Mouse (Mus musculus) E14TG2a.4 (cell line): Measurements from ENCODE around the gene Cep170.

ENCODE experiments used
- H3K27me3 ChIP-seq: 2 replicates; pipeline ENCODE4 v1.6.1; 2014; ENCODE audit warnings: low read length, control low read depth; ENCODE audit not compliant: insufficient read depth
- H3K36me3 ChIP-seq: 2 replicates; pipeline ENCODE4 v1.6.1; 2014; ENCODE audit warnings: low read length, control low read depth; ENCODE audit not compliant: insufficient read depth
- H3K4me1 ChIP-seq: replicated peaks from 2 replicates; pipeline ENCODE4 v1.6.1; 2014; ENCODE audit warnings: low read depth, low read length, control low read depth
- H3K4me3 ChIP-seq: replicated peaks from 2 replicates; pipeline ENCODE4 v1.5.1; 2014; ENCODE audit warnings: mild to moderate bottlenecking, low read length
- H3K9me3 ChIP-seq: 2 replicates; pipeline ENCODE4 v1.6.1; 2014; ENCODE audit warnings: low read length, control low read depth
- CTCF ChIP-seq: conservative IDR thresholded peaks from 2 replicates; pipeline ENCODE4 v1.5.1; 2014; ENCODE audit warnings: low read length
- NANOG ChIP-seq: IDR thresholded peaks from 2 replicates; pipeline ENCODE4 v1.6.1; 2014; ENCODE audit warnings: borderline replicate concordance, low read length, mixed read lengths
- POU5F1 ChIP-seq: IDR thresholded peaks from 2 replicates; pipeline ENCODE4 v1.6.1; 2014; ENCODE audit warnings: low read length, borderline replicate concordance

Gene Cep170

DNA sequence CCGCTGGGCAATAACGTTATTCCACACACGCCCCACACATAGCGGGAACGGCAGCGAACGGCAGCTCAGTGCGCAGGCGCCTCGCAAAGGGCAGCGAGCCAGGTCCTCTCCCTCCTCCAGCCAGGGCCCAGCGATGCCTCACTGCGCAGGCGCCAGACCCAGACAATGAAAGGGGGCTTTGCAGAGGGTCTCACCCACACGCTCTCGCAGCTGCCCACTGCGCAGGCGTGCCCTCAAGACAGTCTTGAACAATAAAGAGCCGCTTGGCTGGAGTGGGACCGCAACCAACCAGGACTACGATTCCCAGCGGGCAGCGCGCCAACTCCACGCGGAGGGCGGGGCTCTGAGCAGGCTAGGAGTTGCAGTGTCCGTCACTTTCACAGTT lies at the start of gene Cep170:
Cep170 (minus strand) TSS at position 32 of the 385 bp plus-strand sequence.
- H3K27me3 ChIP-seq = no peaks in the 10 kb centered on the region
- peaks cover 33% of the 10 kb centered on the region for H3K4me1 ChIP-seq
- peak within 1 kb of the TSS; percentile 96 for H3K4me3 ChIP-seq
- H3K36me3 ChIP-seq = no peaks in the 10 kb centered on the region
- no peak for TF ChIP-seq NANOG
- TF ChIP-seq CTCF = no peak
- no peak for TF ChIP-seq POU5F1
- no peaks in the 10 kb centered on the region for H3K9me3 ChIP-seq

GRCm38 (mm10) chr1:176861981-176862644 lies 48.2 kb upstream of the Cep170 start:
- H3K9me3 ChIP-seq = peaks cover 11% of the 10 kb centered on the region
- no peak overlapping the region for H3K4me3 ChIP-seq
- peak; percentile 53 for TF ChIP-seq CTCF
- no peak for TF ChIP-seq POU5F1
- TF ChIP-seq NANOG = no peak
- H3K36me3 ChIP-seq = no peaks in the 10 kb centered on the region
- H3K4me1 ChIP-seq = no peaks in the 10 kb centered on the region
- no peaks in the 10 kb centered on the region for H3K27me3 ChIP-seq

GRCm38 (mm10) chr1:176852813-176853590 lies 39.1 kb upstream of the Cep170 start:
- H3K9me3 ChIP-seq = 0 out of 2 replicates have a peak, but pooled peaks cover 6% of the 10 kb centered on the region
- H3K36me3 ChIP-seq = no peaks in the 10 kb centered on the region
- no peaks in the 10 kb centered on the region for H3K4me1 ChIP-seq
- H3K4me3 ChIP-seq = no peak overlapping the region
- H3K27me3 ChIP-seq = no peaks in the 10 kb centered on the region
- no peak for TF ChIP-seq CTCF
- no peak for TF ChIP-seq POU5F1
- no peak for TF ChIP-seq NANOG

- H3K4me1 ChIP-seq = no peaks in the 10 kb centered on the region
- no peaks in the 10 kb centered on the region for H3K27me3 ChIP-seq
- H3K36me3 ChIP-seq = no peaks in the 10 kb centered on the region
- TF ChIP-seq CTCF (no peak), POU5F1 (no peak), NANOG (no peak)
- 0 out of 2 replicates have a peak, but pooled peaks cover 6% of the 10 kb centered on the region for H3K9me3 ChIP-seq
- no peak overlapping the region for H3K4me3 ChIP-seq
Observed at GRCm38 (mm10) chr1:176851401-176851800, 37.5 kb upstream of the Cep170 start.

- TF ChIP-seq POU5F1 (no peak), CTCF (no peak), NANOG (no peak)
- 0 out of 2 replicates have a peak, but pooled peaks cover 6% of the 10 kb centered on the region for H3K9me3 ChIP-seq
- no peak overlapping the region for H3K4me3 ChIP-seq
- no peaks in the 10 kb centered on the region for H3K27me3 ChIP-seq
- no peaks in the 10 kb centered on the region for H3K36me3 ChIP-seq
- no peaks in the 10 kb centered on the region for H3K4me1 ChIP-seq
Observed at GRCm38 (mm10) chr1:176849377-176849776, 35.5 kb upstream of the Cep170 start.

DNA sequence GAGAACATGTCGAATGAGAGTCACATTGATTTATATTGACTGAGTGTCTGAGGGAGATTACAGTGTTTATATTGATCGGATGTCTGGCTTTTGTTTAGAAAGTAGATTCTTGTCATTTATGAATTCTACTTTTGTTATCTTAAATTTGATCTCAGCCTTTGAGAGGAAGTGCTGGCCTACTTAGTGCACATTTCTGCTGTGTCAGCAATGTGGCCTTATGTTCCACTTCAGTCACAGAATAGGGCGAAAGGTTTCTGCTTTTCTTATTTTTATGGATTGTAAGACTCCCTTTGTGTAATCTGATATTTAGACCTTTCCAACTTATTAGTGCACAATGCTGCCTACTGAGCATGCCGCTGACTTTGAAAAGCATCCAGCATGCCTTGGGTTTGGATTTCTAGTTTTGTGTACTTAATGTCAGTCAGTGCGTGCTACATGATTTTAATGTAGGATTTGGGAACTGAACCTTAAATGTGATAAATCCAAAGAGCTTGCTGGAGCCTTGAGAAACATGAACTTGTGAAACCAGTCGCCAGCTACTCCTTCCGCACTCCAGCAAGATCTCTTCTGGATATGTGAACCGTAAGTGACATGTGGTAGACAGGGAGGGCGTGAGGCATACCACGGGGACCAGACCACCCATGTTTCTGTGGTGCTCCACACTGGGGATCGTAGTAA lies 34.9 kb upstream of the Cep170 start:
- Histone ChIP-seq H3K27me3 (no peaks in the 10 kb centered on the region), H3K4me1 (no peaks in the 10 kb centered on the region), H3K4me3 (no peak overlapping the region), H3K36me3 (no peaks in the 10 kb centered on the region), H3K9me3 (0 out of 2 replicates have a peak, but pooled peaks cover 6% of the 10 kb centered on the region)
- TF ChIP-seq NANOG (no peak), CTCF (no peak), POU5F1 (no peak)

DNA sequence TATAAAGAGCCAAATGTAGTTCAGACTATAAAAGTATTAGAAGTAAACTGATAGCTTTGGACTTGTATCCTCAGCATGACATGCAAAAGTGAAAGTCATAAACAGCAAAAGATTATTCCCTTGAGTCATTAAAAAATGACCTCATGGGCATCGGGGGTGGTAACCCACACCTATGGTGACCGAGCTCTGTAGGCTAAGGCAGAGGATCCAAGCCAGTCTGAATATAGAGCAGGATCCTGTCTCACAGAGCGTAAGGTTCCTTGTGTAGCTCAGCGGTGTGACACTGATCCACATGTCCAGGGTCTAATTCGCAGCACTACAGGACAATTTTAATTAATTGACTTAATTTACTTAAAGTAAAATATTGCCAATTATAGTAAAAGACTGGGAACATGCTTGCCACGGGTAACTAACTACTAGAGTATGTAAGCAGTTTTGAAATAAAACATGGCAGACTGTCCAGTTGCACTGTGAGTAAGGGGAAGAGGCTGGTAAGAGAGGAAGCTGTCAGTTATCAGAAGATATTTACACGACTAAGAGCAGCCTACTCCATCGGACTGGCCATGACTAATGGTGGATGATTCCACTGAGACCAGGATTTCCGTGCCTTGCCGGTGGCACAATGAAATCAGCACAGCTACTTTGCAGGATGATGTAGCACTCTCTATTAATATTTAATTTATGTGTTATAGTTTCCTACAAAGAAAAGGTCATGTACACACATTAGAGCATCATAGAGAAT lies 33.4 kb upstream of the Cep170 start:
- H3K4me3 ChIP-seq = no peak overlapping the region
- TF ChIP-seq POU5F1 (no peak), CTCF (no peak), NANOG (no peak)
- H3K36me3 ChIP-seq = no peaks in the 10 kb centered on the region
- no peaks in the 10 kb centered on the region for H3K27me3 ChIP-seq
- 0 out of 2 replicates have a peak, but pooled peaks cover 2% of the 10 kb centered on the region for H3K9me3 ChIP-seq
- H3K4me1 ChIP-seq = no peaks in the 10 kb centered on the region
